Mouse (Mus musculus) forebrain, embryonic 12.5 days (tissue): ENCODE measurements around the gene Fam19a5. TPM values are rescaled to one million over a fixed set of nuclear protein-coding genes. Genes with fewer than 3 reads are reported as not detected.
A peak's percentile ranks its signal among the peaks of the same experiment; 100 is the strongest.

ENCODE experiments used
- ATAC-seq: fragments of 200-750 bp; cut with Nextera tagmentation; 2 replicates; pipeline ENCODE4 v1.8.0; 2017; ENCODE audit warnings: moderate TSS enrichment; ENCODE audit not compliant: low FRiP score
- H3K27ac ChIP-seq: fragments of 300-500 bp; sonication (generic); 2 replicates; pipeline ENCODE4 v1.5.1; 2016; ENCODE audit warnings: mild to moderate bottlenecking
- H3K27me3 ChIP-seq: fragments of 300-500 bp; sonication (generic); 2 replicates; pipeline ENCODE4 v1.6.1; 2016; ENCODE audit warnings: mild to moderate bottlenecking
- H3K36me3 ChIP-seq: fragments of 300-500 bp; sonication (generic); replicated peaks from 2 replicates; pipeline ENCODE4 v1.6.1; 2016; ENCODE audit warnings: mild to moderate bottlenecking
- H3K4me1 ChIP-seq: fragments of 300-500 bp; sonication (generic); 2 replicates; pipeline ENCODE4 v1.6.1; 2016
- H3K4me2 ChIP-seq: fragments of 300-500 bp; sonication (generic); 2 replicates; pipeline ENCODE4 v1.6.1; 2016; ENCODE audit warnings: mild to moderate bottlenecking, moderate library complexity
- H3K4me3 ChIP-seq: fragments of 300-500 bp; sonication (generic); replicated peaks from 2 replicates; pipeline ENCODE4 v1.5.1; 2016; ENCODE audit warnings: mild to moderate bottlenecking
- H3K9ac ChIP-seq: fragments of 300-500 bp; sonication (generic); 2 replicates; pipeline ENCODE4 v1.6.1; 2016; ENCODE audit warnings: mild to moderate bottlenecking
- H3K9me3 ChIP-seq: fragments of 300-500 bp; sonication (generic); 2 replicates; pipeline ENCODE4 v1.6.1; 2016
- WGBS: fragments of 180-500 bp; shearing (Covaris S2); methylation state at CpG from one replicate; pipeline ENCODE4 v1.1.7; 2016; 5-methylcytosine and 5-hydroxymethylcytosine counted together
- polyA plus RNA-seq: library from polyadenylated mRNA; unstranded; fragments of >200 nt; fragmentation: Nextera tagmentation; extraction: Ambion mirVana; gene quantifications from 2 replicates; pipeline ENCODE4 v1.2.1, GENCODE M21; 2016

Fam19a5 gene
- polyA plus RNA-seq, 1 experiment from 2014 or later: 8.9 TPM

DNA sequence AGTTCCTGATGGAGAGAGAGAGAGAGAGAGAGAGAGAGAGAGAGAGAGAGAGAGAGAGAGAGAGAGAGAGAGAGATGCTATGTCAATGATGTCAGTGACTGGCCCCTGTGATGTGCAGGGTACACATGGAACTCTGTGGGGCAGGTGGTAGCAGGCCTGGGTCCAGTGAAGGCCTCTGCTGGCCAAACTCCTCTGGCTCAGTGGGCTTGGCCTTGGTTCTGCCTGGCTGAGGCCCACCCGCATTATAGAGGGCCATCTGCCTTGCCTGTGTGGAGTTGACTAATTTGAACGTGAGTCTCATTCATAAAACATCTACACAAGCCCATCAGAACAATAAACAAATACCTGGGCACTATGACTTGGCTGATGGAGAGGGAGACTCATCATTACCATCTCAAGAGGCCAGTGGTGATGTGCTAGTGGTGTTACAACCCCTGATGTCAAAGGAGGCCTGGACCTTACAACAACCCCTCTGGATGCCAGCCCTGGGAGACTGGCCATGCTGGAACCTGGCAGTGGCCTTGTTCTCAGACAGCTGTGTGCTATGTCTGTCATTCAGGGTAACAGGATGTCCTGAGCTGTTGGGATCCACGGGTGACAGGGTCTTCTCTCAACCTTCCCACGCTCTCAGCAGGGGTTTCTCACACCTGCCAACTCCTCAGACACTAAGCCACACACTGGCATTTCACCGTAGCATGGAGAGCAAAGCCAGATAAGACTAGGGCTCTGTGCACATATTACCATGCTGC, 102.4 kb downstream of the Fam19a5 start:
- no peak overlapping the region for H3K27ac ChIP-seq
- H3K36me3 ChIP-seq: no peaks in the 10 kb centered on the region
- ATAC-seq: no peak
- no peaks in the 10 kb centered on the region for H3K9me3 ChIP-seq
- no peak overlapping the region for H3K9ac ChIP-seq
- H3K4me1 ChIP-seq: peaks cover 27% of the 10 kb centered on the region
- H3K4me3 ChIP-seq: no peak overlapping the region
- no peak overlapping the region for H3K4me2 ChIP-seq
- no peaks in the 10 kb centered on the region for H3K27me3 ChIP-seq
- 78% methylated on average over 5 of the region's 5 CpGs for WGBS

DNA sequence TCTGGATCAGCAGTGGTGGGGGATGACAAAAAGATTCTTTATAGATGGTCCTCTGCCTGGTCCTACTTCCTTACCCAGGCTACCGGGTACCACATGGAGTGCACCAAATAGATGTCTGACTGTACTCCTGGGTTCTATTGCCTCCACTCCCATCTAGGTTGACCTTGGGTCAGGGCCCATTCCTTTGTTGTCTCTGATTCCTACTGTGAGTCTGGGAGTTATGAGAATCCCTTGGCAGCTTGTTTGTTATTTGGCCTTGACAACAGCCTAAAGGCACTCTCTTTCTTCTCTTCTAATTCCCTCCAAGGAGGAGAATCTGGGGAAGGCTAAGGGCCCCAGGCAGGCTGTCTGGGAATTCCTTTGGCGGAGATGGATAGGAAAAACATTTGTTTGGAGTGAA, 105.6 kb downstream of the Fam19a5 start:
- H3K27me3 ChIP-seq: no peaks in the 10 kb centered on the region
- no peak overlapping the region for H3K4me2 ChIP-seq
- H3K4me3 ChIP-seq: no peak overlapping the region
- H3K27ac ChIP-seq: no peak overlapping the region
- no peak for ATAC-seq
- WGBS: 70% methylated on average over 2 of the region's 2 CpGs
- no peaks in the 10 kb centered on the region for H3K36me3 ChIP-seq
- H3K4me1 ChIP-seq: peaks cover 24% of the 10 kb centered on the region
- no peak overlapping the region for H3K9ac ChIP-seq
- no peaks in the 10 kb centered on the region for H3K9me3 ChIP-seq

GRCm38 (mm10) chr15:87654551-87654950, 110.5 kb downstream of the Fam19a5 start:
- Histone ChIP-seq H3K4me1 (peaks cover 11% of the 10 kb centered on the region), H3K36me3 (no peaks in the 10 kb centered on the region), H3K4me3 (no peak overlapping the region), H3K4me2 (no peak overlapping the region), H3K9me3 (no peaks in the 10 kb centered on the region), H3K27me3 (no peaks in the 10 kb centered on the region), H3K27ac (no peak overlapping the region), H3K9ac (no peak overlapping the region)
- no peak for ATAC-seq
- WGBS: 81% methylated on average over 6 of the region's 6 CpGs

DNA sequence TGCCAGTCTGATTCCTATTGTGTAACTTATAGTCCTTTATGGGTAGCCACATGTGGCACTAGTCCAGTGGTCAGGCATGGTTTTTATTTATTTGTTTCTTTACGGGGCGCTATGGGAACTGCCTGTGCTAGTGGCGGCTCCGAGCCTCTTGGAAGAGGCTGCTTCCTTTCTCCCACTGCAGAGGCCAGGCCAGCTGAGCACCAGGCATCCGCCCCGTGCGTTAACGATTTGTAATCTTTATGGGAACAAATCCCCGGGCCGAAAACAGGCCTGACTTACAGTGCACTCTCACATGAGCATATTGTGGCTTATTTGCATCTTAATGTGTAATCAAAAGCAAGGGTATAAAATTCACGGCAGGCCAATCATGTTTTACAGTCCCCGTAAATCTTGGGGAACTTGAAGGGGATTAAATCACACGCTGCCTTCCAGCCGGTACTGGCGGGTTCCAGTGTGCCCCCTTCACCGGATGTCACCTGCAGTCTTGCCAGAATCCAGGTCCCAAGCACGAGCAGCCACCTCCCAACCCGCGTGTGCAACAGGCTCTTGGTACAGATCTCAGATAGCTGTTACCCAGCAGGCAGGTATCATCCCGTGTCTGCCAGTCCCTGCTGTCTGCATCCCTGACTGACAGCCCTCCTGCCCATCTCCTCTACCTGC, 112.5 kb downstream of the Fam19a5 start:
- Histone ChIP-seq H3K4me1 (peaks cover 11% of the 10 kb centered on the region), H3K27me3 (no peaks in the 10 kb centered on the region), H3K4me2 (no peak overlapping the region), H3K27ac (0 out of 2 replicates have a peak overlapping the region, but pooled peaks have one; percentile 13), H3K36me3 (0 out of 2 replicates have a peak, but pooled peaks cover 3% of the 10 kb centered on the region), H3K4me3 (no peak overlapping the region), H3K9me3 (no peaks in the 10 kb centered on the region), H3K9ac (no peak overlapping the region)
- 63% methylated on average over 20 of the region's 20 CpGs for WGBS
- ATAC-seq: no peak

GRCm38 (mm10) chr15:87659729-87660128, 115.6 kb downstream of the Fam19a5 start:
- no peak for ATAC-seq
- 96% methylated on average over 6 of the region's 6 CpGs for WGBS
- 0 out of 2 replicates have a peak, but pooled peaks cover 3% of the 10 kb centered on the region for H3K36me3 ChIP-seq
- no peak overlapping the region for H3K4me2 ChIP-seq
- peaks cover 11% of the 10 kb centered on the region for H3K4me1 ChIP-seq
- H3K9me3 ChIP-seq: no peaks in the 10 kb centered on the region
- H3K4me3 ChIP-seq: no peak overlapping the region
- no peak overlapping the region for H3K27ac ChIP-seq
- H3K9ac ChIP-seq: no peak overlapping the region
- no peaks in the 10 kb centered on the region for H3K27me3 ChIP-seq

- H3K4me1 ChIP-seq: peaks cover 2% of the 10 kb centered on the region
Observed at GRCm38 (mm10) chr15:87661954-87662353, 117.9 kb downstream of the Fam19a5 start.

GRCm38 (mm10) chr15:87666041-87666750, 122.1 kb downstream of the Fam19a5 start:
- WGBS: 92% methylated on average over 13 of the region's 13 CpGs
- H3K27ac ChIP-seq: no peak overlapping the region
- ATAC-seq: no peak

More at GRCm38 (mm10) chr15:87661954-87662353, 117.9 kb downstream of the Fam19a5 start:
- H3K4me3 ChIP-seq: no peak overlapping the region
- no peak overlapping the region for H3K9ac ChIP-seq
- no peaks in the 10 kb centered on the region for H3K27me3 ChIP-seq
- no peak overlapping the region for H3K4me2 ChIP-seq
- no peak for ATAC-seq
- H3K36me3 ChIP-seq: 0 out of 2 replicates have a peak, but pooled peaks cover 3% of the 10 kb centered on the region
- no peaks in the 10 kb centered on the region for H3K9me3 ChIP-seq
- H3K27ac ChIP-seq: no peak overlapping the region
- 87% methylated on average over 7 of the region's 7 CpGs for WGBS

GRCm38 (mm10) chr15:87667416-87667815, 123.3 kb downstream of the Fam19a5 start:
- peaks cover 30% of the 10 kb centered on the region for H3K4me1 ChIP-seq
- 80% methylated on average over 7 of the region's 7 CpGs for WGBS
- no peaks in the 10 kb centered on the region for H3K36me3 ChIP-seq
- H3K27ac ChIP-seq: no peak overlapping the region
- no peaks in the 10 kb centered on the region for H3K9me3 ChIP-seq
- no peak overlapping the region for H3K4me3 ChIP-seq
- no peak overlapping the region for H3K4me2 ChIP-seq
- peak; percentile 57; the same call in 1 of the 2 replicates for ATAC-seq
- no peaks in the 10 kb centered on the region for H3K27me3 ChIP-seq
- H3K9ac ChIP-seq: no peak overlapping the region

More at GRCm38 (mm10) chr15:87666041-87666750, 122.1 kb downstream of the Fam19a5 start:
- no peaks in the 10 kb centered on the region for H3K9me3 ChIP-seq
- H3K27me3 ChIP-seq: no peaks in the 10 kb centered on the region
- peaks cover 18% of the 10 kb centered on the region for H3K4me1 ChIP-seq
- H3K9ac ChIP-seq: no peak overlapping the region
- H3K36me3 ChIP-seq: no peaks in the 10 kb centered on the region
- H3K4me2 ChIP-seq: no peak overlapping the region
- H3K4me3 ChIP-seq: no peak overlapping the region

DNA sequence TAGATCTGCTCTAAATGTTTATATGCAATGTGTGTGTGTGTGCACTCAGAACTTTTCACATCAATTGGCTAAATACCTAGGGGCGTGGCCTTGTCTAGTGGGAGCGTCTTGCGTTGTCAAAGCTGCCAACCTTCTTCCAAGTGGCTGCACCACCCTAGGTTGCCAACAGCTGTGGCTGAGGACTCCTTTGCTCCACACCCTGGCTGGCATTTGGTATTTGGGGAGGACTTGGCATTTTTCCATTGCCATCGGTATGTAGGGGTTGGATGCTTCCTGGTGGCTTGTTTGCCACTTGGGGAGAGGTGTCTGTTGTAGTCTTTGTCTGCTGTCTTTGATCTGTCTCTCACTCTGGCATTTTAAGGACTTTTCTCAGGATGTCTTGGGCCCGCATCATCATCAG, 124.0 kb downstream of the Fam19a5 start:
- no peak for ATAC-seq
- H3K4me1 ChIP-seq: peaks cover 36% of the 10 kb centered on the region
- no peak overlapping the region for H3K4me2 ChIP-seq
- H3K4me3 ChIP-seq: no peak overlapping the region
- H3K9ac ChIP-seq: no peak overlapping the region
- H3K27me3 ChIP-seq: no peaks in the 10 kb centered on the region
- no peaks in the 10 kb centered on the region for H3K9me3 ChIP-seq
- no peak overlapping the region for H3K27ac ChIP-seq
- WGBS: 76% methylated on average over 5 of the region's 5 CpGs
- H3K36me3 ChIP-seq: no peaks in the 10 kb centered on the region

GRCm38 (mm10) chr15:87671929-87672328, 127.8 kb downstream of the Fam19a5 start:
- H3K4me3 ChIP-seq: no peak overlapping the region
- no peaks in the 10 kb centered on the region for H3K27me3 ChIP-seq
- H3K4me2 ChIP-seq: no peak overlapping the region
- H3K36me3 ChIP-seq: no peaks in the 10 kb centered on the region
- 55% methylated on average over 9 of the region's 9 CpGs for WGBS
- no peak overlapping the region for H3K9ac ChIP-seq
- H3K9me3 ChIP-seq: no peaks in the 10 kb centered on the region
- no peak for ATAC-seq
- H3K27ac ChIP-seq: 0 out of 2 replicates have a peak overlapping the region, but pooled peaks have one; percentile 36
- peaks cover 39% of the 10 kb centered on the region for H3K4me1 ChIP-seq

DNA sequence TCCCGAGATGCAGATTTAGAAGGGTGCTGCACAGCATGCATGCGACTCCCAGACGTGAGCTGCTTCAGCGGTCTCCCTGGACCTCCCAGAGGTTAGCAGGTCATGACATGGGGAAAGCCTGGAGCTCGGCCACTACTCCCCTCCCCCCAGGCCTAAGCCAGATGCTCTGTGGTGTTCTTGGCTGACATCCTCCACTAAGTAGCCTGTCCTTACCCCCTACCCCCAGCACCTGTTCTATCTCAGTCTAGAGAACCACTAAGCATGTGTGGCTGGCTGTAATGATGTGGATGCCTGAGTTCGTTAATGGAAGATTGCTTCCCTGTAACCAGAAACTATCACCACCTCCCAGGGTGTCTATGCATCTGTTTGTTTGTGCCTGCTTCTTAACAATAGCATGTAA, 134.6 kb downstream of the Fam19a5 start:
- H3K27me3 ChIP-seq: no peaks in the 10 kb centered on the region
- H3K4me3 ChIP-seq: no peak overlapping the region
- no peaks in the 10 kb centered on the region for H3K9me3 ChIP-seq
- 63% methylated on average over 6 of the region's 6 CpGs for WGBS
- H3K36me3 ChIP-seq: no peaks in the 10 kb centered on the region
- peaks cover 13% of the 10 kb centered on the region for H3K4me1 ChIP-seq
- ATAC-seq: no peak
- H3K9ac ChIP-seq: no peak overlapping the region
- no peak overlapping the region for H3K4me2 ChIP-seq
- H3K27ac ChIP-seq: no peak overlapping the region

- H3K4me3 ChIP-seq: no peak overlapping the region
- H3K4me2 ChIP-seq: no peak overlapping the region
- H3K36me3 ChIP-seq: no peaks in the 10 kb centered on the region
- no peaks in the 10 kb centered on the region for H3K9me3 ChIP-seq
- H3K4me1 ChIP-seq: peaks cover 22% of the 10 kb centered on the region
- ATAC-seq: no peak
- H3K9ac ChIP-seq: no peak overlapping the region
- 84% methylated on average over 3 of the region's 3 CpGs for WGBS
- H3K27ac ChIP-seq: no peak overlapping the region
- no peaks in the 10 kb centered on the region for H3K27me3 ChIP-seq
Observed at GRCm38 (mm10) chr15:87682410-87682809, 138.3 kb downstream of the Fam19a5 start.
